Mouse (Mus musculus) monocyte, adult 5-6 weeks (primary cell): ENCODE results near the gene 2900026A02Rik. TPM values are rescaled to one million over a fixed set of nuclear protein-coding genes. Genes with fewer than 3 reads are reported as not detected.

Experiments used
- ATAC-seq: fragments of 153-309, 156-312 bp; replicated peaks from 2 replicates; pipeline ENCODE4 v1.8.0; 2017; ENCODE audit warnings: mild to moderate bottlenecking; ENCODE audit not compliant: low TSS enrichment, insufficient number of reproducible peaks, severe bottlenecking, poor library complexity, low FRiP score
- total RNA-seq: library from RNA; stranded (forward); fragments of 200-1000, 200-491, 200-594 nt; gene quantifications from 3 replicates; pipeline ENCODE4 v1.2.3, GENCODE M21; 2017

Gene 2900026A02Rik
- 3.3 to 5.9 TPM (median 3.7 TPM) in 3 replicates for total RNA-seq

DNA sequence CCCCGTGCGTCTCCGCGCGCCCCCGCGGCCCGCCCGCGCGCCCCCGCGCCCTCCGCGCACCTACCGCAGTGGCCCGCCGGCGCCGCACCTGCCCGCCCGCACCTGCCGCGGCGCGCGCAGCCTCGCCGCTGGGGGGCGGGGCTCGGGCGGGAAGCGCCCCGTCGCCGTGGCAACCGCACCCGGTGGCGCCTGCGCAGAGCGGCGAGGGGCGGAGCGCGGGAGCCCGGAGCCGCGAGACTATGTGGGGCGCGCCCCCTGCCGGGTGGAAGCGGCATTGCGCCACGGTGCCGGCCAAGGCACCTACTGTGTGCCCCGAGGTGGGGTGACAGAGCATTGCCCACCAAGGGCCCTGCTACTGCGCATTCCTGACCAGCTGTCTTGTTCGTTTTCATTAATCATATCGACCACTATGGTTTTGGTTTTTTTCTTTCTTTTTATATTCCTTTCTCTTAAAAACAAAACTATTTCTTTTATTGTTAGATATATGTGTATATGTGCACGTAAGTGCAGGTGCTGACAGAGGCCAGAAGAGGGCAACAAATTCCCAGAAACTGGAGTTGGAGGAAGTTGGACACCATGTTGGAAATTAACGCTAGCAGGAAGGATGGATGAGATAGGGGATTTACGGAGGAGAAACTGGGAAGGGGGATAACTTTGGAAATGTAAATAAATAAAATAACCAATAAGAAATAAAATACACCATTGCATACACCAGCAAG lies at the start of gene 2900026A02Rik:
Gene 2900026A02Rik (minus strand): TSS at position 90 of the 719 bp plus-strand sequence.
- ATAC-seq = no peak

DNA sequence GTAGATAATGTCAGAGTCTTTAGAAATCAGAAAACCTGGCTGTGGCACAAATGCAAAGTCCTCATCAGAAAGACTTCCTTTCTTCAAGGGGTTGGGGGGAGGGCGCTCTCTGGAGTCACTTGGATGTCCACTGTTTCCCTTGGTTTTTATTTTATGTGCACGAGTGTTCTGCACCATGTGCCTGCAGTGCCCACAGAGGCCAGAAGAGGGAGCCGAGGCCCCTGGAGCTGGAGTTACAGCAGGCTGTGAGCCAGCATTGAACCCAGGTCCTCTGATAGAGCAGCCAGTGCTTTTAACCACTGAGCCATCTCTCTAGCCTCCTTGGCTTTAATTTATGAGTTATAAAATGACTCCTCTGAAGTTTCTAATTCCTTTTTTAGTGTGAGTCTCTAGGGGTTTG lies 49.0 kb upstream of the 2900026A02Rik start:
- ATAC-seq = no peak

DNA sequence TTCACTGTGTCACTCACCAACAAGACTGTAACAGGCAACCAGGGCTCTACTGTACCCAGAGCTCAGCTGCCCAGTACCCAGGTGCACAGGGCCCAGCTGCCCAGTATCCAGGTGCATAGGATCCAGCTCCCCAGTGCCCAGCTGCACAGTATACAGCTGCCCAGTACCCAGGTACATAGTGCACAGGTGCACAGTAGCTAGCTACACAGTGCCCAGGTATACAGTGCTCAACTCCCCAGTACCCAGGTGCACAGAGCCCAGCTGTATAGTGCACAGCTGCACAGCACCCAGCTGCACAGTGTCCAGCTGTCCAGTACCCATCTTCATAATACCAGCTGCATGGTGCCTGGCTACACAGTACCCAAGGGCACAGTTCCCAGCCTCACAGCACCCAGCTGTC lies 47.2 kb upstream of the 2900026A02Rik start:
- no peak for ATAC-seq

DNA sequence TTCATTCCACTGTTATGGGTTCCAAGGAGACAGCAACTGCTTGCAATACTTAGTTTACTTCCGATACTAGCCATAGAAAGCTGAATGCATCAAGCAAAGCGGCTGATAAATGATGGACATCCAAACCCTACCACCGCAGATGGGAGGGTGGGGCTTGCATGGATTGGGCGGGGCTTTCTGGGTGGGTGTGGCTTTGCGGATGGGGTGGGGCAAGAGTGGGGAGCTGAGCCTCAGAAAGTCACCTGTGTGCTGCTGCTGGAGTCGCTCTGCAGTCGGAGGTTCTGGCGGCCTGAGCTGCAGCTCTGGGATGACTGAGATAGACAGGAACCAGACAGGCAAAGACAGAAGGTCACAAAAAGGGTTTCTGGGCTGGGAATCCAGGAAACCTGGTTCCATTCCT lies 44.6 kb upstream of the 2900026A02Rik start:
- ATAC-seq = no peak

DNA sequence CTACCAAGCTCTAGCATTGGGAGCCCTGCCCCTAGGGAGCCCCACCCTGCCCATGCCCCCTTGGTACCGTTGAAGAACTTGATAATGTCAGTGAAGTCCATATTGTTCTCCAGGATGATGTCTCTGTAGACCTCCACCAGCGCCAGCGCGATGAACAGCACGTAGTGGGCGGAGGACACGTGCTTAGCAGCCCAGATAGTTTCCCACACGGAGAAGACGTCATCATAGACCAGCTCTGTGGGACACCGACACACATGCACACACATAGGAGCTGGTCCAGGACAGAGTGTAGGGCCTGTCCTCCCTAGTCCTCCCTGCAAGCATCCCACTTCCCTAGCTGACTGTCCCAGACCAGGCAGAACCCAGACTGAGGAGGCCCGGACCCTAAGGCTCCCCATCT lies 29.8 kb upstream of the 2900026A02Rik start:
- ATAC-seq = no peak

DNA sequence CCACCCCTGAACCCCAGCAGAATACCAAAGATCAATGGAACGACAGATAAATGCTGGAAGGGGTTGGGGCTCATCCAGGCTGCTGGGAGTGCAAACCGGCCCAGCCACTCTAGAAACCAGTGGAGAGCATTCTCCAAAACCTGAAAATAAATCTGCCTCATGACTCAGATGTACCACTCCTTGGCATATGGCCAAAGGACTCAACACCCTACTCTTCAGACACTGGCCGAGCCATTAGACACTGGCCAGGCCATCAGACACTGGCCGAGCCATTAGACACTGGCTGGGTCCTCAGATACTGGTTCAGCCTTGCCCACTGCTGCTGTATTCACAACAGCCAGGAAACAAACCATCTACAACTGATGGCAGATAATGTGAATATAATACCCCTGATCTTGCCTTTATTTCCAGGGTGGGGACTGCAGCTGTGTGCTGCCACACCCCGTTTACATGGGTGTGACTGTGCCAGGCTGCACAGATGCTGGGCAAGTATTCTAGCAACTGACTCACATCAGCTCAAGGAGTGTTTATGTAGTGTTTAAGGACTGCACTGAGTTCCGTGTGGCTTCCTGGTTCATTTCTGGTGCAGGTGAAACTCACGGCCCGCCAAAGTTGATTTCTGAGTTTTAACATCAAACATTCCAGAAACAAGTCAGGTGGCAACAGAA lies 28.4 kb upstream of the 2900026A02Rik start:
- ATAC-seq = no peak

DNA sequence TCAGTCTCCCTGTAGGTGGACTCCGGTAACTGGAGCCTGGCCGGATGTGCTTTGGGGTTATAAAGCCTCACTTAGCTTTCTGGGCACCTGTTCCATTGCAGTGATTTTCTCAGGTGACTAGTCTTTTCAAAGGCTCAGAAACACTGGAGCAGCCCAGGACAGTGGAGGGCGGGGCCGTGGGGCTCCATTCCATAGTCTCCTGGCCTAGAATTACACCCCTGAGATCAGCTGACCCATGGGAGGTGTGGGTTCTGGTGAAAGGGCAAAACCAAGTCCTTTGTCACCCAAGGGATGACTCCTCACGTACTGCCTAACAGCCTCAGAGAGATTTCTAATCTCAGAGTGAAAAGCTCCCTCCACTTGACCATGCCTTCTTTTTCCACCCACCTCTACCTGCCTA lies 9.2 kb upstream of the 2900026A02Rik start:
- no peak for ATAC-seq

DNA sequence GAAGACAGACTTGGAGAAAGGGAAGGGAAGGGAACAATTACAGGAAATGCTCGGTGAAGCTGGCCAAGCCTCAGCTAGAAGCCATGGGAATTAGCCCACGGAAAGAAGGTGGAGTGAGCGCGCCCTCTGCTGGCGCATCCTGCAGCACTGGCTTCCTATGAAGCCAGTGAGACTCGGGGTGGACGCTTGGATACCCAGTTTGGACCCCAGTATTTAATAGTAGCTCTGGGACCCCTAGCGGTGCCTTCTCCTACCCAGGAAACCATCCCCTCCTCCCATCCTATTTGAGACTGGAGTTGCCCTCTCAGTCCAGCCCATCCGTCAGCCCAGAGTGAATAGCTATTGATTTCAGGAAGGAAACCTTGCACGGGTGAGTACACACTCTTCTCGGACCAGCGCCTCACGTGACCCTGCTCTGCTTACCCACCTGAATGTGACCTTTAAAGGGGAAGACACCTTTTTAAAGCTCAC lies 5.6 kb upstream of the 2900026A02Rik start, which contains the start of gene Tmem211:
Gene Tmem211 (plus strand): TSS at position 278 of the 471 bp plus-strand sequence.
- ATAC-seq = peak; percentile 65

DNA sequence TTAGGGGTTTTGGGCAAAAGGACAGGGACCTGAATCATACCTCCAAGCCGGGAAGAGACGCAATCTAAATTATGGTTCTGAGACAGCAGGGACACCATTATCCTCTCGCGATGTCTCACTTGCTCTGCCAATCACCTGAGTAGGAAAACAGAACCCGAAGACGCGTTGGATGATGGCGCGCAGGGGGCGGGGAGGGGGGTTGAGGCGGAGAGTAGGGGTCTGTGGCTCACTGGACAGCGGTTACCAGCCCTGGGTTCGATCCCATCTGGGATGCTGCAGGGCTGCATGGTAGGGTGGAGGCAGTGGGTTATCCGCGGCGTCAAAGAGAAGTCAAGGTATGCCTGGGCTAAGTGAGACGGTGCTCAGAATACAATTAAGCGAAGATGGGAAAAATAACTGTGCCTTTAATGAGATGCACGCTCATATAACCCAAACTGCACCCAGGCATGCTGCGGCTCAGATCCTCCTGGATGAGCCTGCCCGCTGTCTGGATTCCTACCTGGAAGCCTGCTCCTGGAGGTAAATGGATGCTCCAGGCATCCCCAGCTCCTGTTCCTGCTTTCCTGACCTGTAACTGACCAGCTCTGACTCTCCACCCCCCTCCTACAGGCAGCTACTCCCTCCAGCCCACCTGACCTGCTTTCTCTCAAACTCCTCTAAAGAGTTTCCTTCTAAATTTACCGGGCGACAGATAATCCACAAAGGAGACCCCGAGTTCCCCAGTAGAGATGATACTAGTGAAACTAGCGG lies 4.8 kb upstream of the 2900026A02Rik start:
- no peak for ATAC-seq

DNA sequence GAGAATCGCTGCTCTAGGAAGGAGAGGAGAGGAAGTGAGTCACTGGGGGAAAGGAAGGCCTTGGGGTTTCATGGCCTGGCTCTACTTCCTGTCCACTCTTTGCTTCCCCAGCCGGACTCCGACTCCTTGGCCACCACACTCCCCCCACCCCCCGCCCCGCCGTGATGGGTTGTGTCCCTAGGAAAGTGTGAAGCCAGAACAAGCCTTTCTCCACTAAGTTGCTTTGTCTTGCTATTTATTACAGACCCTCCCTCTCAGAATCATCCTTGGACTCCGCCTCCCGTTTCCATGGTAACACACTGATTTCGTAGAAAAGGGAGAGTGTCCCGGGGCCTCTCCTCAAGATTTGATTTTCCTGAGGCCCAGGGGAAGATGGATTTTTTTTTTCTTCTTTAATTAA lies 4.2 kb upstream of the 2900026A02Rik start:
- no peak for ATAC-seq

DNA sequence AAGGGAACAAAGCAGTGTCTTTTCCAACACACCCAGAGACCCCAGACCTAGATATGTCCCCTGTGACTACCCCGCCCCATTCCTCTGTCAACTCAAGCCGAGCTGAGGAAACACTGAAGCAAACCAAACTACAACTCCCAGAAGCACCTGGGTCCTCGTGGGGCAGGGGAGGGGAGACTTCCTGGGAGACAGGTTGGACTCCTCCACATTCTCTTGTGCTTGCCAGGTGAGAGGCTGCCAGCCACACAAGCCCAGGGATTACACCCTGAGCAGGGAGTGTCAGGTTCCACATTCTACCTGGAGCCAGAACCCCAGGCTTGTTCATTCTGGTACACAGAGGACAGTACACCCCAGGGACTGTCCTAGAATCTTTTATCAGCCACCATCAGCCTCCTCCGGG lies 2.9 kb upstream of the 2900026A02Rik start:
- no peak for ATAC-seq

DNA sequence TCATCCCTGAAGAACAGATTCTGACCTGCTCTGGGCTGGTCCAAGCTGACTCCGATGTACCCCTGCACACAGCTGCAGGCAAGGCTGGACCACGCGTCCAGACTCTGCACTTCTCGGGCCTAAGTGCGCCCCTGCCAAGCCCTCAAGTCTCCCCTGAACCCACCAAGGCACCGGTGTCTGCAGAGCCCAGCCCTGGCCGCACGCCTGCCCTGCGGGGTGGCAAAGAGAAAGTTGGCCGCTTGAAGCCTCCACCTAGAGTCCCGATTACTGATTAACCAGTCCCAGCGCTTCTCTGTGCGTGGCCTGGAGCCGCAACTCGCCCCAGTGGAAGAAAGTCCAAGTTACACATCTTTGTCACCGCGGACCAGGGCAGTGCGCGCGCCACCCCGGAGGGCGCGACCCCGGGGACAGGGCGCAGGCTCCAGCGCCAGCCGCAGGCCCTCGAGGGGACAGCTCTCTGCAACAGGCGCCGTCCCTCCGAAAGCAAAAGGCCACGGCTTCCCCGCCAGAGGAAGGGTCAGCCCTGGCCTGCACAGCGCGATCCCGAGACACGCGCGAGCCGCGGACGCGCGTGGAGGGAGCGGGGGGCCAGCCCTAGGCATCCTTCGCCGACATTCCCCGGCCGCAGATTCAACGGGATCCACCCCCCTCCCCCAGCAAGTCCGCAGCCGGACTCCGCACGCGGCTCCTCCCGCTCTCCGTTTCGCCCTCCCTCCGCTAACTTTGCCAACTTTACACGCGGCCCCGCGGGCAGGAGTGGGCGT lies 471 bp downstream of the 2900026A02Rik start:
- no peak for ATAC-seq

DNA sequence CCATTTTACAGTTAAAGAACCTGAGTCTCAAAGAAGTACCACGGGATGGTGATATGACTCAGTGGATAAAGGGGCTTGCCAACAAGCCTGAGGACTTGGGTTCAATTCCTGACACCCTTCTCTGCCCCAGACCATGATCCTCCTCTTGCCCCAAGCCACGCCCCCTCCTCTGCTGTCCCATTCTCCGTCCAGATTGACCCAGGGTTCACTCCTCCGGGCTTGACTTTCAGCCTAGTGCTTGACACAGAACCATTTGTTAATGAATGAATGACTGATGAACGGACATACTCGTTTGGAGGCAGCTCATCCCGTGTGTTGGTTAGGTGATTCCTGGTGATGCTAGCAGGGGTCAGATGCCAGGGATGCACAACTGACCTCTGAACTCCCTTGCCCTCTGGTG lies 1.2 kb downstream of the 2900026A02Rik start:
- no peak for ATAC-seq

DNA sequence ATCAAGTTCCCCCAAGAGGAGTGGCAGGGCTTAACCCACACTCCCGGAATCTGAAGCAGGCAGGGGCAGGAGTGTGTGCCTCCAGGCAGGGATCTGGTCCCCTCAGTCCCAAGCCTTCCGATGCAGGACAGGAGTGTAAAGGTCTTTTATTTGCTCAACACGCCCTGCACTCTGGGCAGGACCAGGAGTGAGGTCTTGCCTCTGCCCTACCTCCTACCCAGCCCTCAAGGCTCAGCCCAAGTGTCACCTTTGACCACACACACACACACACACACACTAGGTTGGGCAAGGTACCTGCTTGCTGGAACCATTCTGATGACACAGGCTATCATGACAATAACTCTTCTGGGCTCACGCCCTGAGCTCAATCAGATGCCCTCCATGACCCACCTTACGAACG lies 1.6 kb downstream of the 2900026A02Rik start:
- ATAC-seq = no peak

DNA sequence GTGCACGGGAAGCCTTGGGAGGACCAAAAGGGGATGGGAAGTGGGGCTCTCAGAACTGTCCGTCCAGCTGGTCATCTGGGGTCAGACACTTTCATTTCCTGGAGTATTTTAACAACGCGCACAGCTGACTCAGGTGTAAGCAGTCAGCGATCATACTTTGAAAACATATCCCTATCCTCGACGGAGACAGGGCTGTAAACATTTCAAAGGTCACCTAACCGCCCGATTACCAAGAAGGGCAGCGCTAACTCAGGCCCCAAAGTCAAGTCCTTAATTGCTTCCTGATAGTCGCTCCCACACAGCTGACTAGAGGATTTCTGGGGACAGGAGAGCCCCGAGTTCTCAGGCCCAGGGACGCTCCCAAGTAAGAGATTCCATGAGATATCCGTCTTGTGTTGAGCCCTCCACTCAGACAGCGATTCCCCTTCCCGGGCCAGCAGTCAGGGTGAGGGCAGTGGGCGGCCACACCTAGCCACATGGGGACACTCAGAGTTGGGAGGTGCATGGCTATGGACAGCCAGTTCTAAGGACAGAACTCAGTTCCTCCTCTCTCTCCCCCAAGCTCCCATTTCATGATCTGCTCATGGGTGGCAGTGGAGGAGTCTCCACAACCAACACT lies 2.3 kb downstream of the 2900026A02Rik start:
- ATAC-seq = no peak

DNA sequence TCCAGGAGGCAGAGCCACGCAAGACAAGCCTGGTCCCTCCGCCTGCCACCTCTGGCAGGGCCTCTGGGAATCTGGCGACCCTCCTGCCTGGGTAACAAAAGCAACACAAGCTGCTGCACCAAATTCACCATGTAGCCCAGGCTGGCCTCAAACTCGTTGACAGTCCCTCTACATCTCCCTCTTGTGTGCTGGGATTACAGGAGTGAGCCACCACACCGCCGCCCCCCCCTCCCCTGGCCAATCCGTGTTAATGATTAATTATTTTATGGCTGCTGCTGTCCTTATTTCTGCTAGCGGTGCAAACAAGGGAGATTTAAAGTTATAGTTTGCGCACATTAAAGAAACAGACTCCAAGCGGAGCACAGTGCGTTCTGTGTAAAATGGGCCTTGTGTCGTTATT lies 4.0 kb downstream of the 2900026A02Rik start:
- no peak for ATAC-seq

DNA sequence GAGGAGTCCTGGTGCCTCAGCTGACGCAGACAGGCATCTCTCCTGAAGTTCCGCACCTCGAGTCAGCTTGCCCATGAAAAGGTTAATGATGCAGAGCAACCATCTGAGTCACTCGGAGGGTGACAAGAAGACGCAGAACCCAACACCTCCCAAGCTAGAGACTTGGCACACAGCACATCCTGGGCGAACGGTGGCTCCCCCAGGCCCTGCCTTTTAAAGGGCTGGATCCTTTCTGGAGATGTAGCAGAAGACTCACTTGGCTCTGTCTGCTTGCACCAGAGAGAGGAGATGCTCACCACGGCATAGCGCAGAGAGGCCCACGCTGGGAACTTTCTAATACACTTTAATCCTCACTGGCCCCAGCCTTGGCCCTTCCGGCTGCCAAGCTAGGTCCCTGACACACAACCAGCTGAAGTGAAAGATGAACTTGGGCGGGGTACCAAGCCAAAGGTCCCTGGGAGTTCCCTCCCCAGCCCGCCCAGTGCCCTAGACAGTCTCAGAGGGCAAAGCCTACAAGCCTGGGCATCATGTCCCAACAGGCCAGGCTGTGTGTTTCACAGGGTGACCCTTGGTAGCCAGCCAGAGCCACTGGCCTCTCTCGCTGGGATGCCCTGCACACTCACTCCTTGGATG lies 4.6 kb downstream of the 2900026A02Rik start:
- ATAC-seq = no peak

DNA sequence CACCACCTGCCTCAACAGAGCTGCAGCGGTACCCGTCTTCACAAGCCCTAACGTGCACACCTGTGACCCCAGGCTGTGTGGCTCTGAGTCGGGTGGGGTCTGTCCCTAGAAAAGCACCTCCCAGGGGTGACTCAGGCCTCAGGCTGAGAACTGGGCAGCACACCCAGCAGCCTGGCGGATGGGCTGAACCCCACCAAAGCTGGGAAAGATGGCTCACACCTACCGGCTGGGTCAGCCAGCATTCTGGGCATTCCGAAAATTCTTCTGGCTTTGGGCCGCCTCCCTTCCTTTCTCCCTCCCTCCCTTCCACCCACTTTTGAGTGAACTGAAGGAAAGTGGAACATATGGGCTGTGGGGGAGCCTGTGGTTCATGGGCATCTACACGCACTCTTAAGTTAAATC lies 5.4 kb downstream of the 2900026A02Rik start:
- no peak for ATAC-seq
